Mouse (Mus musculus): ENCODE results near the gene Tmem254c. TPM values are rescaled to one million over a fixed set of nuclear protein-coding genes. Genes with fewer than 3 reads are reported as not detected.

The Tmem254c gene
- 10 to 100 TPM in 1 of 2 experiments, 1 to 10 TPM in 1; 1.5 to 11.5 TPM for total RNA-seq (2023)

GRCm38 (mm10) chr14:26067325-26067633, at the start of gene Tmem254c:
Gene Tmem254c, minus strand, starts transcription at chr14:26067355.

GRCm38 (mm10) chr14:26081997-26082396, 14.8 kb upstream of the Tmem254c start, which contains the start of gene Cphx3:
Gene Cphx3, plus strand, starts transcription at chr14:26082297.

GRCm38 (mm10) chr14:26081216-26081615, 14.1 kb upstream of the Tmem254c start, which contains the start of gene Cphx2:
Gene Cphx2, plus strand, starts transcription at chr14:26081516.

GRCm38 (mm10) chr14:26042611-26043010, 24.5 kb downstream of the Tmem254c start, which contains the start of gene Gm9780:
Gene Gm9780, minus strand, starts transcription at chr14:26042711.

Other genes starting within 250 kb of the Tmem254c start
- 100 to 1,000 TPM; 104 to 106 TPM for gene Anxa11, start 225.2 kb downstream of the Tmem254c start, total RNA-seq (2023)
- gene Plac9a, start 164.3 kb downstream of the Tmem254c start, total RNA-seq (2023): not detected
- 1 to 10 TPM in 1 of 2 experiments, under 1 TPM in 1; 0.55 to 1.2 TPM for gene Tmem254a, start 139.7 kb downstream of the Tmem254c start, total RNA-seq (2023)
- gene Cphx1, start 129.1 kb downstream of the Tmem254c start, total RNA-seq (2023): not detected
- gene Duxbl1, start 88.8 kb downstream of the Tmem254c start, total RNA-seq (2023): not detected
- under 1 TPM in 1 of 2 experiments, not detected in 1; 0.47 TPM for gene Gm9780, start 24.6 kb downstream of the Tmem254c start, total RNA-seq (2023)
- gene Cphx2, start 14.2 kb upstream of the Tmem254c start, total RNA-seq (2023): not detected
- not detected for gene Cphx3, start 14.9 kb upstream of the Tmem254c start, total RNA-seq (2023)
- gene Duxbl2, start 51.0 kb upstream of the Tmem254c start, total RNA-seq (2023): not detected
- not detected for gene Plac9b, start 115.1 kb upstream of the Tmem254c start, total RNA-seq (2023)
- 10 to 100 TPM in 1 of 2 experiments, 1 to 10 TPM in 1; 4.8 to 12.2 TPM for gene Tmem254b, start 139.7 kb upstream of the Tmem254c start, total RNA-seq (2023)
- gene Duxbl3, start 190.6 kb upstream of the Tmem254c start, total RNA-seq (2023): not detected

All from monocyte, adult 59 days (primary cell).